ENCODE assay signal across 28 mouse cellular contexts in genomic region chr12:44422154-44422866, GRCm38 (mm10).
DNase-seq lines count a peak whose midpoint lies in the region; ATAC-seq lines count a peak whose summit lies in the region.
"Had no signal": no experiment of that assay in that cellular context is flagged by ENCODE, and none has a peak within 500 bp of the region (broad histone marks: within the 10 kb centered on the region; RNA-seq: fewer than 3 reads in every experiment).

No protein-coding gene starts in this region.

- no peak for DNase-seq in embryonic facial prominence, embryonic 10.5 days (ENCODE audit: low spot score)
- DNase-seq in gastrocnemius, adult 8-10 months (ENCODE audit: low spot score in 2 of 2) = no peak
- no peak for DNase-seq in cerebellum, adult 9-10 months
- DNase-seq: adrenal gland, postnatal 10 days; cerebellum, adult 11 months; cerebellum, adult 9-11 months; forebrain, postnatal 0 days; gastrocnemius, postnatal 14 days; heart, postnatal 14 days; kidney, adult 9 months; kidney, postnatal 10 days; layer of hippocampus, postnatal 36 days; left cerebral cortex, postnatal 4 days; liver, postnatal 0 days; lung, postnatal 4 days; right cerebral cortex, postnatal 4 days had no signal

- peak; percentile 28; the same call in 1 of the 2 replicates for ATAC-seq in embryonic facial prominence, embryonic 12.5 days (ENCODE audit: insufficient number of reproducible peaks, insufficient read depth, low FRiP score, low TSS enrichment)
- ATAC-seq in midbrain, embryonic 13.5 days = peak; percentile 84
- ATAC-seq in midbrain, embryonic 16.5 days = no peak
- ATAC-seq in hindbrain, embryonic 16.5 days = peak; percentile 73; the same call in 1 of the 2 replicates
- peak; percentile 86 for ATAC-seq in neural tube, embryonic 14.5 days (ENCODE audit: low read depth)
- ATAC-seq: forebrain, postnatal 0 days; intestine, postnatal 0 days; liver, embryonic 12.5 days; liver, postnatal 0 days had no signal

- H3K27me3 ChIP-seq in embryonic facial prominence, embryonic 12.5 days = no peaks in the 10 kb centered on the region
- H3K27me3 ChIP-seq in embryonic facial prominence, embryonic 10.5 days (replicated peaks; ENCODE audit: low read depth, poor library complexity, severe bottlenecking) = no peaks in the 10 kb centered on the region
- no peaks in the 10 kb centered on the region for H3K27me3 ChIP-seq in midbrain, embryonic 13.5 days
- H3K27me3 ChIP-seq in midbrain, embryonic 16.5 days (ENCODE audit: control insufficient read depth, insufficient read depth, low read depth, low read length) = no peaks in the 10 kb centered on the region
- H3K27me3 ChIP-seq in hindbrain, embryonic 16.5 days (replicated peaks; ENCODE audit: control insufficient read depth, insufficient read depth, low read length) = no peaks in the 10 kb centered on the region
- H3K27me3 ChIP-seq in neural tube, embryonic 14.5 days (ENCODE audit: control insufficient read depth, insufficient read depth, low read length) = no peaks in the 10 kb centered on the region
- H3K27me3 ChIP-seq: embryonic facial prominence, embryonic 15.5 days; forebrain, embryonic 12.5 days; liver, embryonic 12.5 days; megakaryocyte, embryonic 14.5 days had no signal

- H3K4me1 ChIP-seq in embryonic facial prominence, embryonic 12.5 days = no peaks in the 10 kb centered on the region
- H3K4me1 ChIP-seq in embryonic facial prominence, embryonic 10.5 days = no peaks in the 10 kb centered on the region
- peaks cover 14% of the 10 kb centered on the region for H3K4me1 ChIP-seq in midbrain, embryonic 13.5 days (replicated peaks)
- H3K4me1 ChIP-seq in midbrain, embryonic 16.5 days (ENCODE audit: control insufficient read depth, insufficient read depth, low read length) = 0 out of 2 replicates have a peak, but pooled peaks cover 3% of the 10 kb centered on the region
- peaks cover 2% of the 10 kb centered on the region; the same call in 1 of the 2 replicates for H3K4me1 ChIP-seq in hindbrain, embryonic 16.5 days (ENCODE audit: control insufficient read depth, insufficient read depth, low read depth, low read length)
- 0 out of 2 replicates have a peak, but pooled peaks cover 3% of the 10 kb centered on the region for H3K4me1 ChIP-seq in neural tube, embryonic 14.5 days (ENCODE audit: control insufficient read depth, insufficient read depth, low read length)
- H3K4me1 ChIP-seq: embryonic facial prominence, embryonic 15.5 days; liver, embryonic 12.5 days; megakaryocyte, embryonic 14.5 days had no signal

- H3K9ac ChIP-seq in embryonic facial prominence, embryonic 12.5 days = no peak overlapping the region
- no peak overlapping the region for H3K9ac ChIP-seq in midbrain, embryonic 13.5 days (replicated peaks)
- H3K9ac ChIP-seq in midbrain, embryonic 16.5 days (ENCODE audit: low read depth, low read length) = no peak overlapping the region
- H3K9ac ChIP-seq in hindbrain, embryonic 16.5 days (ENCODE audit: low read depth, low read length) = no peak overlapping the region
- no peak overlapping the region for H3K9ac ChIP-seq in neural tube, embryonic 14.5 days (replicated peaks; ENCODE audit: low read depth, low read length)
- H3K9ac ChIP-seq: embryonic facial prominence, embryonic 15.5 days; forebrain, embryonic 12.5 days; forebrain, postnatal 0 days; liver, embryonic 12.5 days; liver, postnatal 0 days had no signal

- H3K27ac ChIP-seq in embryonic facial prominence, embryonic 12.5 days = no peak overlapping the region
- H3K27ac ChIP-seq in embryonic facial prominence, embryonic 10.5 days (replicated peaks) = no peak overlapping the region
- peak overlapping the region; percentile 47 for H3K27ac ChIP-seq in midbrain, embryonic 13.5 days
- no peak overlapping the region for H3K27ac ChIP-seq in midbrain, embryonic 16.5 days (ENCODE audit: low read length)
- H3K27ac ChIP-seq in hindbrain, embryonic 16.5 days (ENCODE audit: low read depth, low read length) = no peak overlapping the region
- H3K27ac ChIP-seq in neural tube, embryonic 14.5 days (ENCODE audit: low read depth, low read length) = no peak overlapping the region
- H3K27ac ChIP-seq: embryonic facial prominence, embryonic 15.5 days; forebrain, embryonic 12.5 days; liver, embryonic 12.5 days; stomach, postnatal 0 days had no signal

- H3K4me3 ChIP-seq in embryonic facial prominence, embryonic 12.5 days = no peak overlapping the region
- no peak overlapping the region for H3K4me3 ChIP-seq in embryonic facial prominence, embryonic 10.5 days
- no peak overlapping the region for H3K4me3 ChIP-seq in midbrain, embryonic 13.5 days (replicated peaks)
- H3K4me3 ChIP-seq in midbrain, embryonic 16.5 days (ENCODE audit: low read depth, low read length) = no peak overlapping the region
- no peak overlapping the region for H3K4me3 ChIP-seq in hindbrain, embryonic 16.5 days (ENCODE audit: low read length)
- no peak overlapping the region for H3K4me3 ChIP-seq in neural tube, embryonic 14.5 days (ENCODE audit: low read depth, low read length)
- H3K4me3 ChIP-seq: embryonic facial prominence, embryonic 15.5 days; forebrain, embryonic 12.5 days; liver, embryonic 12.5 days; megakaryocyte, embryonic 14.5 days had no signal

- H3K36me3 ChIP-seq in embryonic facial prominence, embryonic 12.5 days = no peaks in the 10 kb centered on the region
- H3K36me3 ChIP-seq in embryonic facial prominence, embryonic 10.5 days (replicated peaks) = no peaks in the 10 kb centered on the region
- no peaks in the 10 kb centered on the region for H3K36me3 ChIP-seq in midbrain, embryonic 13.5 days
- H3K36me3 ChIP-seq in midbrain, embryonic 16.5 days (ENCODE audit: control insufficient read depth, insufficient read depth, low read length) = no peaks in the 10 kb centered on the region
- H3K36me3 ChIP-seq in hindbrain, embryonic 16.5 days (ENCODE audit: control insufficient read depth, insufficient read depth, low read length) = no peaks in the 10 kb centered on the region
- H3K36me3 ChIP-seq in neural tube, embryonic 14.5 days (ENCODE audit: control insufficient read depth, insufficient read depth, low read length) = no peaks in the 10 kb centered on the region
- H3K36me3 ChIP-seq: embryonic facial prominence, embryonic 15.5 days; forebrain, embryonic 12.5 days; G1E; liver, embryonic 12.5 days had no signal

- no peak overlapping the region for H3K4me2 ChIP-seq in embryonic facial prominence, embryonic 12.5 days (replicated peaks)
- no peak overlapping the region for H3K4me2 ChIP-seq in midbrain, embryonic 13.5 days (replicated peaks)
- H3K4me2 ChIP-seq in midbrain, embryonic 16.5 days (ENCODE audit: low read length) = no peak overlapping the region
- no peak overlapping the region for H3K4me2 ChIP-seq in hindbrain, embryonic 16.5 days (ENCODE audit: low read length)
- no peak overlapping the region for H3K4me2 ChIP-seq in neural tube, embryonic 14.5 days (ENCODE audit: low read depth, low read length)
- H3K4me2 ChIP-seq: embryonic facial prominence, embryonic 15.5 days; forebrain, embryonic 12.5 days; liver, embryonic 12.5 days had no signal

- no peaks in the 10 kb centered on the region for H3K9me3 ChIP-seq in embryonic facial prominence, embryonic 12.5 days
- H3K9me3 ChIP-seq in embryonic facial prominence, embryonic 10.5 days = no peaks in the 10 kb centered on the region
- H3K9me3 ChIP-seq in midbrain, embryonic 13.5 days = no peaks in the 10 kb centered on the region
- H3K9me3 ChIP-seq in midbrain, embryonic 16.5 days (replicated peaks; ENCODE audit: control insufficient read depth, low read length, poor library complexity, severe bottlenecking) = no peaks in the 10 kb centered on the region
- H3K9me3 ChIP-seq in hindbrain, embryonic 16.5 days (ENCODE audit: control insufficient read depth, low read length) = no peaks in the 10 kb centered on the region
- H3K9me3 ChIP-seq in neural tube, embryonic 14.5 days (ENCODE audit: control insufficient read depth, low read length) = no peaks in the 10 kb centered on the region
- H3K9me3 ChIP-seq: embryonic facial prominence, embryonic 15.5 days; forebrain, embryonic 12.5 days; G1E; liver, embryonic 12.5 days; megakaryocyte, embryonic 14.5 days had no signal

- WGBS in embryonic facial prominence, embryonic 12.5 days = 48% methylated on average over 4 of the region's 4 CpGs
- WGBS in embryonic facial prominence, embryonic 10.5 days = 53% methylated on average over 4 of the region's 4 CpGs
- 31% methylated on average over 4 of the region's 4 CpGs for WGBS in midbrain, embryonic 13.5 days
- WGBS in midbrain, embryonic 16.5 days = 25% methylated on average over 4 of the region's 4 CpGs
- WGBS in hindbrain, embryonic 16.5 days = 36% methylated on average over 4 of the region's 4 CpGs
- WGBS in neural tube, embryonic 14.5 days = 27% methylated on average over 4 of the region's 4 CpGs
